Mouse (Mus musculus): ENCODE data around the gene Glb1l.
"Not testable (repeated sequence)": the region's sequence is repeated elsewhere in the genome, so short reads cannot be mapped to it uniquely, and the experiment has no call there.

The Glb1l gene

DNA sequence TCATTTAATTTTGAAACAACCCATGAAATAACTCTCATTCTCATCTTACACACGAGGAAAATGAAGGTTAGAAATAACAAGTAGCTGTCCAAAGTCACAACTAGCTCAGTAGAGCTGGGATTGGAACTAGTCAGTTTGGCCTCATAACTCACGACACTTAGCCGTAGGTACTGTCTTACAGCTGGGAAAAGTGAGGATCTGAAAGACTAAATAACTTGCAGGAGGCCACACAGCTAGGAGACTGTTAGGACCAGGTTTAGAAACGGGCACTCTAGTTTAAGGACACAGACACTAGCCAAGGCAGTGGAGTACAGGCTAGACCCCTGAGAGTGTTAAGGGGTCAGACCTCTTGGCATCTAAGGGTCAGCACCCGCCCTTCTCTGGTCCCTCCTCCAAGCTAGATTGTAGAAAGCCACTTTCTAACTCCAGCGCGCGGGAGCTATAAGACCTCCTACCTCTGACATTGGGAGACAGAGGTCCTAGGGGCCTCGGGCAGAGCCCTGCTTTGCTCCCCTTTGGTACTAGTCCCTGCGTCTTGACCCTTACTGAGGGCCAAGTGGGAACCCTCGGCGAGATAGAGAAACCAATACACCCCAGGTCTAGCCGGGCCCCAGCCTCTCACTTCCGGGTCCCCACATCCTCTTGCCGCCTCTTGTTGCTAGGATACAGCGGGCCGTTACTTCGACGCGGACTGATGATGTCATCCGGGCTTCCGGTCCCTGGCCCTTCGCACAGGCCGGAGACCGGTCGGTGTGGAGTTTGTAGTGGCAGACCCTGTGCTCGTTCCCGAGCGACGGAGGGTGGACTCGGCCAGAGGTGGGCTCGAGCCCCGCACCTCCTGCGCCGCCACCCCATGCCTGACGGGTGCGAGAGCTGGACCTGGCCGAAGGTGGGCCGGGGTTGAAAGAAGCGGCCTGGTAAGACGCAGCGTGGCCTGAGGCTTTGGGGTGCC, at the start of gene Glb1l, which contains the start of gene Stk16:
Gene Glb1l, minus strand, starts transcription at position 678 of the 952 bp plus-strand sequence.
Gene Stk16, plus strand, starts transcription at position 703 of the 952 bp plus-strand sequence.
- peak; percentile 98 for DNase-seq (ENCODE audit: low spot score)

DNA sequence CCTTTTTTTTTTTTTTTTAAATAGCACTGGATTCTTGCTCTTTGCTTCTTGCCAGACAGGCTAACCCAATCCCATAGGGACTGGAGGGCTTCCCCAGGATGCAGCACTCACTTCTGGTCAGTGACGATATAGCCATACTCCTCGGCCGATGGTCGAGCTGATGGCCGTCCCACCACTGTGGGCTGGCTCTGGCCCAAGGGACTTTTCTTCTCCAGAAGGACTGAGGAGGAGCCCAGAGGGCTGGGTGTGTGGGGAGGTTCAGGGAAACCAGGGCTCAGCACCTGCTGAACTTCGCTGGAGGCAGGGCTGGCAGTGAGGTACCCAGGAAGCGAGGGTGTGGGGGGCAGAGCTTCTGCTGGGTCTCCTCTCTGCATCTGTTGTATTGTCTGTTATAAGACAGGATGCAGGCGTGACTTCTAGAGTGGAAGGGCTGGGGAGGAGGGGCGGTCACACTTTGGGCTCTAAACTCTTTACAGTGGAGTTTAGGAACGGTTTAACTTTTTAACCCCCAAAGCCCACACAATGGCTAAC, 45.0 kb upstream of the Glb1l start:
- DNase-seq (ENCODE audit: low spot score): no peak

DNA sequence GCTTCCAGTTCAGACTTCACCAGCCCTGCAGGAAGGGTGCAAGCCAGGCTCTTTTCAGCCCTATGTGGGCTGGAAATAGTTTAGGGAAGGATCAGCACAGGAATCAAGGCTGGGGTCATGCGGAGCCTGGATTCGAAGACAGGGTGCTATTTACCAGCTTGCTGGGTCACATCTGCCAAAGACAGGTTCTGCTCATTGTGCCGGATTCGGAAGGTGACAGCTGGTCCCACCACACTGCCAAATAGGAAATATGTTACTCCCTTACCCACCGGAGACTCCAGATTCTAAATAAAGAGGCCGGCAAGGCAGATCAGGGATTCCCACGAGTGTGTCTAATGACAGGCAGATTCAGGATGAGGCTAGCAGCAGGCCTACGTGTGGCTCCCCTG, 44.0 kb upstream of the Glb1l start:
- no peak for DNase-seq (ENCODE audit: low spot score)

DNA sequence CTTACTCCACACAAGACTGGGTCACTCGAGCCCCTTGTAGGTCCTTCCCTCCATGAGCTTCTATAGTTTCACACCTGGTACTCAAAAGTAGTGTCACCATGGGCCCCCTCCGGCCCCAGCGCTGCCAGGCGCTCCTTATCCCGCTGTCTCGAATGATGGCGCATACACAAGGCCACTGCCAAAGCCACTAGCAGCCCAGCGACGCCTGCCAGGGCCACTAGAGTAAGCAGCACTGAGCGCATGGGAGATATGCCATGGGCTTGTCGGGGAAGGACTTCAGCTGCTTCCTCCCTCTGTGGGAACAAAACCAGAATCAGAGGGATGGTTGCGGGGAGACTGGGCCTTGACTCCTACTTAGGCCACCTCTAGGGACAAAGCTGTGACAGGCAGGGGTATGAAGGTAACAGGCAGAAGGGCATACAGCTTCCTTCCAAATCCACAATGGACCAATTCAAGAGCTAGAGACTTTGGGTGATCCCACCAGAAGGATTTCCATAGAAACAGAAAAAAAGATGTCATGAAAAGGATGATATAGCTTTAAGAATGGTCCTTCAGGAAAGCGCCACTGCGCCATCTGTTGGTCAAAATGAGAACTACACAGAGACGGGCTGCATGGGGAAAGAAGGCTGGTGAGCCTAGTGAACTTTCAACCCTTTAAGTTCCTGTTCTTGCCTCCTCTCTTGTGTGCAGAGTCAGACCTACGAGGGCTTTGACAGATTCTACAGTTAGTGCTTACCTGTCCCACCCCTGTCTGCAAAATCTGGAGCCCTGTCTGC, 43.4 kb upstream of the Glb1l start:
- DNase-seq (ENCODE audit: low spot score): peak; percentile 91

DNA sequence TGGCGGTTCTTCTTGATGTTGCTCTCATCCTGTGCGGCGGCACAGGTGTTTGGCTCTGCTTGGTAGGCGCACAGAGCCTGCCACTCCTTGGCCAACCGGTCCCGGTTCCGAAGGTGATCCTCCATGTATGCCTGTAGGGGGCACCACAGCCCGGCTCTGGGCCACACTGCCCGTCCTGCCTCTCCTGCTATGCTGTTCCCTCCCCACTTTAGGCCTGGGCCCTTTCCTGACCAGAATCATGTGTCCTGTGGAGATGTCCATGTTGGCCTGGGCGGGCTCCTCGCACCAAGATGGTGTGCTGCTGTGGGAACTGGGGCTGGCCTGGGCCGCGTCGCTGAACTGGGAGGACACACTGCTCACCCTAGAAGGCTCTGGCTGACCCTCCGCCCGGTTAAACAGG, 42.4 kb upstream of the Glb1l start:
- DNase-seq (ENCODE audit: low spot score): no peak

DNA sequence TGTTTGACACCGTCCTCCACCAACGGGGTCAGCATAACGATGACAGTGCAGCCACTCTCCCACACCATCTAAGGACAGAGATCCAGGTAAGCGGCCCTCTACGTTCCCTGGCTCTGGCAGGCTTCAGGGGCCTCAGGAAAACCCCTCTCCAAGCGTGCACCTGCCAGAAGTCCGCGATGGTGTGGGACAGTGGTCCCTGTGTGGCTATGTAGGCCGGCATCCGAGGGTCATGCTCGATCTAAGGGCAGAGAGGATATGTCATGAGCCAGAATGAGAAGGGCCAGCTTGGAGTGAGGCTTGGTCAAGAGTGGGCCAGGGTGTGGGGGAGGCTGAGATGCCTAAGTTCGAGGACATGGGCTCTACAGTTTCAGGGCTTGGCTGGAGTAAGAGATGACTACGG, 41.7 kb upstream of the Glb1l start:
- DNase-seq (ENCODE audit: low spot score): no peak

DNA sequence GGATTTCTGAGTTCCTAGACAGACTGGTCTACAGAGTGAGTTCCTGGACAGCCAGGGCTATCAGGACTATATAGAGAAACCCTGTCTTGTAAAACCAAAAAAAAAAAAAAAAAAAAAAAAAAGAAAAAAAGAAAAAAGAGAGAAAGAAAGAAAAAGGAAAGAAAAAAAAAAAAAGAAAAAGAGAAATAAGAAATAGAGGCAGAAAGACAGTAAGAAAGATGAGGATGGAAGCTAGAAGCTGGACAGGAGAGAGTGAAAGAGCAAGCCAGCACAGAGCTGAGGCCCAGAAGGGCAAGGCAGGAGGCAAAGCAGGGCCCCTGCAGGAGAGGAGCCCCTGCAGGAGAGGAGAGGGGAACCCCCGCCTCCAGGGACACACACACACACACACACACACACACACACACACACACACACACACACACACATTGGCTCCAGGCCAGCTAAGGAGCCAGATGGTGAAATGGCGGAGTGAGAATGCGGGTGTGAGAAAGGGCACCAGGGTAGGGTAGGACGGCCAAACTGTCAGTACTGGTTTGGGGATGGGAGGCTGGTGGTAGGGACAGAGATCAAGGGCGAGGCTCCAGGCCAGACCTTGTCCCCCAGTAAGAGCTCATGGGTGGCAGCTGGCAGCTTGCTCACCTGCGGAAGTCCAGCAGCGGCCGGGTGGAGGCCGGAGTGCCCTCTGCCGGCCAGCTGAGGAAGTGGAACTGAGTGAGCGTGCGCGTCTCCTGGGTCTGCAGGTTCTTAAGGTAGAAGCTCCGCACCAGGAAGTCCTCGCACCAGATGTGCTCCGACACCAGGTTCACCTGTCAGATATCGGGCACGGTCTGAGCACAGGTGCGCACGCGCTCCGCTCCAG, 40.7 kb upstream of the Glb1l start:
- DNase-seq (ENCODE audit: low spot score): peak; percentile 81

DNA sequence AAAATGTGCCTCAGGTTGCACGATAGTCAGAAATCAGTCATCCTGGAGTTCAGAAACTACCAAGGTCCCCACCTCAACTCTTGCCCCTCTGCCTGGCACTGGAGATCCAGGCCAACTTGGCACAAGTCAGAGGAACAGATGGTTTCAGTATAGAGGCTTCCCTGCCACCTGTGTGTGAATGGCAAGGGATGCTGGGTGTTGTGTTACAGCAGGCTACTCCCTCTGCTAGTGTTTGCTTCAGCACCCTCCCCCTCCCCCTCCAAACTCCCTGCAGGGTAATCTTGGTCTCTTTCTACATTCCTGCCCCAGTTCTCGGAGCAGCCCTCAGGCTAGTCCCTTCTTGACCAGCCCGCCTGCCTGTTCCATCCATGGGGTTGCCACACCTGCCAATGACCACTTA, 39.9 kb upstream of the Glb1l start:
- no peak for DNase-seq (ENCODE audit: low spot score)

DNA sequence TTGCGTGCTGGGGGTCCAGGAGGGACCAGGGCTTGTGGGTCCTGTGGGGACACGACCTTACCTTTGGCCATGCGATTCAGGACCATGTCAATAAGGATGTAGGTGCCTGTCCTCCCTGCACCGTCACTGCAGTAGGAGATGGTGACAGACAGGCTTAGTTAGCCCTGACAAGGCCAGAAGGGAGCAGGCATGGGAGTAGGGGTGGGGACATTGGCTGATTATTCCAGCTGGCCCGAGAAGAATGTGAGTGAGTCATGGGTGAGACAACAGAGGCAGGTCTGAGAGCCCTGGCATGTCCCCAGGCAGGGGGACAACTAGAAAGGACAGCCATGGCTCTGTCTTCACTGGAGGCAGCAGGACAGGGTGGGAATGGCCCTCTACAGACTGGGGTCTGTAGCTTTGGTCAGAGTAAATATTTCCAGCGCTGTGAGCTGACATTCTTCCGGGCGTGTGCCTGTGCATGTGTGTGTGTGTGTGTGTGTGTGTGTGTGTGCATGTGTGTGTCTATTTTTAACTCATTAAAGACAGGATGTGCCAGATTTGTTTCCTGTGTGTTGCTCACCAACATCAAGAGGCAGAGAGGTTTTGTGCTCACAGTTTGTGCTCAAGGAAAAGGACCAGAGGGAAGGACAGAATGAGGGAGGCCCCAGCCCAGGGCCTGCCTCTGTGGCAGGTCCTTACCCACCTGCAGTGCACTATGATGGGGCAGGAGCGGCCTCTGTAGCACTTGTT, 37.6 kb upstream of the Glb1l start:
- DNase-seq (ENCODE audit: low spot score): no peak

DNA sequence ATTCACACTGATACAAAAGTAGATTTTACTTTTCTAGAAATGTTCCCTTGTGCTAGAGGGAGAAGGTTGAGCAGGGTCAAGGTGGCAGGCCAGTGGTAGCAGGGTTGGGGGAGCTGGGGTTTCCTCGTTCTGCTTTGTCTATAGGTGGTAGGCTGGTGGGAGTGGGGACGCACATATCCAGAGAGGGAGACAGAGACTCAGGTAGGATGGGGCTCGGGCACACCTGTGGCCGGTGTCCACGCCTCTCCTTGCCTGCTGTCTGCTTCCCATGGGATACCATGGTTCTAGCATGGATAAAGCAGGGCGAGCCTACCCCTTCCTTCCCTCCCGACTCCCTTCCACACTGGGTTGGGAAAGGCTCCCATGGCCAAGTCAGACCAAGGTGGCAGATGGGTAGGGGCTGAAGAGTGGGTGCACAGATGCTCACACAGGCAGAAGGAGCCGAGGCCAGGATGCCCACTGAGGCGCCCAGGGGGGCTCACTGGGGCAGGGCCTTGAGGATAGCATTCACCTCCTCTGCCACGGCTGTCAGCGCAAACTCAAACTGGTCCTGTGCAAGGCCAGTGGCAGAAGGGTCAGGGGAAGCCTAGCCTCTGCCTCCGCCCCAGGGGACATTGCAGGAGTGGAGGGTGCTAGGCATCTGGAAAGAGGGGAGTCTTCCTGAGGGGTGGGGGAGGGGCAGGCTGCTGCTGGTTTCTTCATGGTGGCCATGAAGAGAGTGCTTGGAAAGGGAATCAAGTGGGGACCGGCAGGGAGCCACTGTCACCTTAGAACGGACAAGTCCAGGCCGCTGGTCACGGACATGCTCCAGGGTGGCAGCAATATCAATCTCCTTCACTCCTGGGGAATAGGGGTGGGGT, 36.7 kb upstream of the Glb1l start:
- no peak for DNase-seq (ENCODE audit: low spot score)

DNA sequence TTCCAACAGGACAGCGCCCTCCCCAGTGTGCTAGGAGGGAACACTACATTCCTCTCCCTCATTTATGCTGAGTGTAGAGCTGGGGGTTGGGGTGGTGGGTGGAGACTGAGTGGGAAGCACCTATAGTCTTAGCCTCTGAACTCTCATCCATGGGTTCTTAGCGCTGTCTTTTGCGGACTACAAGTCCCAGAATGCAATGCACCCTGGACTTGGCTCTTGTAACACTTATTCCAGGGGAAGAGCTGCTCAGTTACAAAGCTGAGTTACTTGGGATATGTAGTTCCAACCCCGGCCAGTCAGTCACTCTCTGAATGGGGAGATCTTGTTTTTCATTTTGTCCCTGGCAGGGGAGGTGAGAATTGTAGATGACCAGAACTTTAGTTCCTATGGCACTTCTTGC, 34.2 kb upstream of the Glb1l start:
- DNase-seq (ENCODE audit: low spot score): peak; percentile 69

DNA sequence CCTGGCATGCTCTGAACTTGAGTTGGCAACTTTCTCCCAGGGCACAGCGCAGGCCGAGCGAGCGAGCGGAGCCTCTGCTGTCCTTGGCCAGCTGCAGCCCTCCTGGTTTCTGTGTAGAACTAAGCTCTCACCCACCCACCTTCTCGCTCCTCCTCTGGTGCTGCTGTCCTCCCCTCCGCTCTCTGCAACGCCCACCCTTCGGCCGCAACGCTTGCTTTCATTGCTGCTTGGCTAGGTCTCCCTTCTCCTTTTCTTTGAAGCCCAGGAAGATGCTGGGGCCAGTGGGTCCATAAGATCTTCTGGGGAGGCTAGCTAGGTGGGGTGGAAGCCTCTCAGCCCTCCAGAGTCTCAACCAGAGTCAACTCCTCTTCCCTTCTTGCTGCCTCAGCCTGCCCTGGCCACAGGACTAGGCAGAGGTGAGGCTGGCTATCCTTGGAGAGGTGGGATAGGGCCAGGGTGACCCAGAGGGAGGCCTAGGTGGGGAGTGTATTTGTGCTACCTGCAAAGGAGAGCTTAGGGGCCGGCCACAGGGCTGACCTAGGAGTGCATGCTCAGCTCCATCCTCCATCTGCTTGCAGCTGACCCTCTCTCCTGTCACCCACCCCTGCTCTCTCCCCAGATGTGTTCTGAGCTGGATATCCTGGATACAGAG, 33.7 kb upstream of the Glb1l start:
- DNase-seq (ENCODE audit: low spot score): no peak

DNA sequence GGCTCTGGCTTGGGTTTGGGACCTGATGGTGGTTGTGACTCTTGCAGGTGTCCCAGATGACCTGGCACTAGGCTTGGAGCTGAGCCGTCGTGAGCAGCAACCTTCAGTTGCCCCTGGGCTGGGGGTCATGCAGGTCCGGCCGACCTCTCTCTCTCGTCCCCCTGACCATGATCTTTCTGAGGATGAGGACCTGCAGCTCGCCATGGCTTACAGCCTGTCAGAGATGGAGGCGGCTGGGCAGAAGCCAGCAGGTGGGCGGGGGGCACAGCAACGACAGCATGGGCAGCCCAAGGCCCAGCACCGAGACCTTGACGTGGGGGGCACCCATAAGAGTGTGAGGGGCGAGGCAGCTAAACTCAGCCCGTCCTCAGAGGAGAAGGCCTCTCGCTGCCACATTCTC, 32.8 kb upstream of the Glb1l start:
- no peak for DNase-seq (ENCODE audit: low spot score)

DNA sequence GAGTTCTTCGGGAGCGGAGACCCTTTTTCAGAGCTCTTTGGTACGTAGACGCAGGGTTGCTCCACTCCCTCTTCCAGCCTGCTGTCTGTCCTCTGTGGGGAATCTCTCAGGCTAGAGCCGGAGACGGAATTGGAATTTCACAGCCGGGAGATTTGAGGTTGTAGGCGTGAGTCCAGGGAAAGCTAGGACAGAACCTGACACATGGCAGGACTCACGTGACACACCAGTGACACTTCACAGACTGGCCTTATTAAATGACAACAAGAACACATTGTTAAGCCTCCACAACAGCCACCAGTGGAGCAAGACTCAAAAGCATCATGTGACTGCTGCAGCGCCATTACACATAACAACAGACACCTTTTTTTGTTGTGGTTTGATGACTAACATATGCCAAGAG, 29.0 kb upstream of the Glb1l start:
- no peak for DNase-seq (ENCODE audit: low spot score)

DNA sequence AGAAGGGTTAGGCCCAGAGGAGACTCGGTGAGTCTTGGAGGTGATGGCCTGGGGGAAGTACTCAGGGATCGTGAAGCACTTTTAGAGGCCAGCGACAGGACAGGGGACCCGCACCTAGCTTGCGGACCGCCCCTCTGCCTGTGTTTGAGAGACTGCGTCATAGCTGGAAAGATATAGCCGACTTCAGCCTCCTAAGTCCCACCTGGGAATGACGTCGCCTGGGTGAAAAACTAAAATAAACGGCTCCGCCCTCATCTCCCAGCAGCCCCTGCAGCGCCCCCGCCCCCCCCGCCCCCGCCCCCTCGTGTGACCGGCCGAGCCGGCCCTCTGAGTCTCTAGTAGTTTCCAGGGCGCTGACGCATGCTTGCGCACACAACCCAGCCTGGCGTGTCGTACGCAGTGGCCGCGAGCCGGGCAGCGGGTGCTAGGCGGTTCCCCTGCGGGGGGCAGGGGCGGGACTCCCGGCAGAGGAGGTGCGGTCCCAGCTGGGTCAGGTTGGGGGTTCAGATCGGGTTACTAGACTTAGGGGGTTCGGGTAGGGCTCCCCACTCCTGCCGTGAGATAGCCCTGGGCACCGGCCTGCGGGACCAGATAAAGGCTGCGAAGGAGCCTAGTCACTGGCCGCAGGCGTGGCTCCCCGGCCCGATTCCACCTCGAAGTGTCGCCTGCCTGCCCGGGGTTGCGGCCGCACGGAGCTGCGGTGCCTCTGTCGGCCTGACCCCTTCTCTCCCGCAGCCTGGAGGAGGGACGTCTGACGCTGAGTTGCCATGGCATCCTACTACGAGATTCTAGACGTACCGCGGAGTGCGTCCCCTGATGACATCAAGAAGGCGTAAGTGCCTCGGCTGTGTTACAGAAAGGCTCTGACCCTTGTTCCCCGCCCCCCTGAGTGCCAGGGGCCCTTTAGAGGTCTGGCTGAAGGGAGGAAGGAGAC, 25.8 kb upstream of the Glb1l start, which contains the start of gene Dnajb2:
Gene Dnajb2, plus strand, starts transcription at position 290 of the 934 bp plus-strand sequence.
- DNase-seq (ENCODE audit: low spot score): peak; percentile 74

DNA sequence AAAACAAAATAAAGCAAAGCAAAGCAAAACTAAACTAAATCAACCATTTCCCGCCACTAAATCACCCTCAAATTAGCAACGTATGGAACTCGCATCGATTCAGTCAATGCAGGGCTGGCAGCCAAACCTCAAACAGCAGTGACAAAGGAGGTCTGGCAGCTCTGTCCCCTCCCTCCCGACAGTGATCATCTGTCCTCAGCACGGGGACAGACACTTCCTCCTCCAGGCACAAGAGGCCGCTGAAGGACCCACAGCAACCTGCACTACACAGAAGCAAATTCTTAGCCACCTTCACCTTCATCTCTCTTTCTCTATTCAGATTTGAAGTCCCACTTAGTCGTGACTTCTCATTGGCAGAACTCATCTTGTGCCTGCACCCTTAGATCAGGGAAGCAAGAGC, 24.0 kb upstream of the Glb1l start:
- peak; percentile 80 for DNase-seq (ENCODE audit: low spot score)

DNA sequence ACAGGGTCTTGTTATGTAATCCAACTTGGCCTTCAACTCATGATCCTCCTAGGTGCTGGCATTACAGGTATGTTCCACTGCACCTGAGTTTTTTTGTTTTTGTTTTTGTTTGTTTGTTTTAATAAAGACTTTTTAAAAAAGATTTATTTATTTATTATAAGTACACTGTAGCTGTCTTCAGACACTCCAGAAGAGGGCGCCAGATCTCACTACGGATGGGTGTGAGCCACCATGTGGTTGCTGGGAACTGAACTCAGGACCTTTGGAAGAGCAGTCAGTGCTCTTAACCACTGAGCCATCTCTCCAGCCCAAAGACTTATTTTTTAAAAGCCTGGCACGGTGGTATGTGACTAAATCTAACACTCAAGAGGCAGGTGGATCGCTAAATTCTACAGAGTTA, 21.9 kb upstream of the Glb1l start:
- DNase-seq (ENCODE audit: low spot score): not testable (repeated sequence)

DNA sequence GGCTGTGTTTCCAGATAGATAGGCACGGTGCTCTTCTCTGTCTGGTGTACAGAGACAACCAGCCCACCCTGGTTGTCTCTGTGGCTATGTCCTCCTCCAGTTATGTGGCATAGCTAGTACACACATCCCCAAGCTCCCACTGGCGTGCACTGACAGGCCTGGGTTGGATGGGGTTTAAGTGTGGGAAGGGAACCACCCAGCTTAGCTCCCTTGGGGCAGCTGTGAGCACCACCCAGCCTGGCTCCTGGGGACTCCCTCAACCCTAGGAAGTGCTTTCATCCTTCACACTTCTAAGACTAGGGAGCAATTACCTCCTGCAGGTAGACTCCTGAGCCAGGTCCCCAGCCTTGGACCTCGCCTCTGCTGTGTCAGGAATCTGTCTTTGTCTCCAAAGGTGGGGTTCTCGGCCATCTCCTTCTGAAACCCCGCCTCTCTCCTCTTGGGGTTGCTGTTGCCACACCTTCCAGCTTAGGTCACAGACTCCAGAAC, 21.1 kb upstream of the Glb1l start, which contains the start of gene A630095N17Rik:
Gene A630095N17Rik, minus strand, starts transcription at position 439 of the 489 bp plus-strand sequence.
- DNase-seq (ENCODE audit: low spot score): no peak

Data from retina, embryonic 14.5 days (tissue).